Mouse (Mus musculus) kidney, postnatal 14 days (tissue): ENCODE measurements around the gene Olfr741.

Source experiments
- DNase-seq: peaks from one replicate; pipeline ENCODE4 v3.0.0; 2022; ENCODE audit warnings: mixed read lengths

Olfr741 gene

DNA sequence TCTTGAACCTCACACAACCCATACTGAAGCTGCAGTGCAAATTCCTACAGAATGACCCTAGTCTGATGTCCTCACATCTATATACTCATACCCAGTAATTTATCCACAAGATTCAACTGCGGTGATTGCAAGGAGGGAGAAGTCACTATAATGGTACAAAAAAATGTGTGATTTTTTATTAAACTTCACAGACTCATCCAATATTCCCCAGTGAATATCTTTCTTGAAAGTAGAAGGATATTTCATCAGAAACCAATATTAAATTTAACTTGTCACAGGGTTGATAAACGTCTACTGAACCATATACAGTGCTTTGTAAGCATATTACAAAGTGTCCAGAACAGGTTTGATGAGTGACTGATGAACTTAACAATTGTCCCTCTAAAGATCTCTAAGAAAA lies at the start of gene Olfr741:
TSS of gene Olfr741 (plus strand) at position 301 of the 400 bp plus-strand sequence.
- no peak for DNase-seq

DNA sequence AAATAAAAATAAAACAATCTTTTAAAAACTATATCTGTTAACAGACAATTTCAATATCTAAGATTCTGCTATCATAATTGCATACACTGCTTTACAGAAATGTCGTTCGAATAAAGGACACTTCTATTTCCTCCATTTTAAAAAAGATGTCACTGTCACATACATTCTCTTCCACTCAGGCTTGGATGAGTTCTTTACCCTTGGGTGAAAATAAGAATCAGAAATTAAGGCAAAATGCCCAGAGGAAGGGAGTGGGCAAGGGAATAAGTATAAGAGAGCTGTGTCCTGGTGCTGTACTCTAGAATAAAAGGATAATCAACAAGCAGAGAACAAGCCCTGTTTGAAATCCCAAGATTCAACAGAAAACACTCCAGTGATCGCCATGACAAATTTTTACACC lies 27.3 kb upstream of the Olfr741 start, which contains the start of gene Olfr740:
TSS of gene Olfr740 (plus strand) at position 301 of the 400 bp plus-strand sequence.
- DNase-seq: no peak

- DNase-seq: no peak
These were observed 5.9 kb downstream of the Olfr741 start for GRCm38 (mm10) chr14:50478406-50478805.

DNA sequence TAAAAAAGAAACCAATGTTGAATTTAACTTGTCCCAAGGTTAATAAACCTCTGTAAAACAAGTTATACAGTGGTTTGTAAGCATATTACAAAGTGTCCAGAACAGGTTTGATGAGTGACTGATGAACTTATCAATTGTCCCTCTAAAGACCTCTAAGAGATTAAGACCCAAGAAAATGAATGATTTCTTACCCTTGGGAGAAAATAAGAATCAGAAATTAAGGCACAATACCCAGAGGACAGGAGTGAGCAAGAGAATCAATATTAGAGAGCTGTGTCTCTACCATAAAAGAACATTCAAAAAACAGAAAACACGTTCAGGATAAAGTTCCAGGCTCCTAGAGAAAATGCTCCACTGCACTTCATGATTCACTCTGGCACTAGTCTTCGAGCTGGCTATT lies 30.8 kb downstream of the Olfr741 start, which contains the start of gene Olfr742:
TSS of gene Olfr742 (plus strand) at position 301 of the 400 bp plus-strand sequence.
- DNase-seq: no peak

- DNase-seq: no peak
These were observed 49.0 kb downstream of the Olfr741 start, which contains the start of gene Olfr743 for GRCm38 (mm10) chr14:50521539-50521938. Olfr743 (plus strand) TSS chr14:50521839.
